Mouse (Mus musculus) forebrain, embryonic 15.5 days (tissue): ENCODE measurements at regions not wholly inside any gene's neighbourhood (a gene's known extent, or its start where the extent isn't known, plus 50 kb on each side); places are given as distances from the start of the nearest gene placed in this dataset.
A peak's percentile ranks its signal among the peaks of the same experiment; 100 is the strongest.

Source experiments
- ATAC-seq: fragments of 200-750 bp; cut with Nextera tagmentation; replicated peaks from 2 replicates; pipeline ENCODE4 v1.8.0; 2017; ENCODE audit warnings: mild to moderate bottlenecking, moderate TSS enrichment, moderate library complexity
- H3K27ac ChIP-seq: fragments of 300-500 bp; sonication (generic); replicated peaks from 2 replicates; pipeline ENCODE4 v1.5.1; 2015; ENCODE audit warnings: mild to moderate bottlenecking, inconsistent platforms
- H3K27me3 ChIP-seq: fragments of 300-500 bp; sonication (generic); 2 replicates; pipeline ENCODE4 v1.6.1; 2015; ENCODE audit warnings: inconsistent platforms
- H3K36me3 ChIP-seq: fragments of 300-500 bp; sonication (generic); 2 replicates; pipeline ENCODE4 v1.6.1; 2015; ENCODE audit warnings: mild to moderate bottlenecking, inconsistent platforms
- H3K4me1 ChIP-seq: fragments of 300-500 bp; sonication (generic); 2 replicates; pipeline ENCODE4 v1.6.1; 2015; ENCODE audit warnings: inconsistent platforms
- H3K4me2 ChIP-seq: fragments of 300-500 bp; sonication (generic); replicated peaks from 2 replicates; pipeline ENCODE4 v1.6.1; 2015; ENCODE audit warnings: mild to moderate bottlenecking, inconsistent platforms
- H3K4me3 ChIP-seq: fragments of 300-500 bp; sonication (generic); 2 replicates; pipeline ENCODE4 v1.5.1; 2015; ENCODE audit warnings: mild to moderate bottlenecking, inconsistent platforms
- H3K9ac ChIP-seq: fragments of 300-500 bp; sonication (generic); replicated peaks from 2 replicates; pipeline ENCODE4 v1.6.1; 2015; ENCODE audit warnings: mild to moderate bottlenecking, inconsistent platforms
- H3K9me3 ChIP-seq: fragments of 300-500 bp; sonication (generic); 2 replicates; pipeline ENCODE4 v1.6.1; 2016; ENCODE audit warnings: inconsistent platforms
- WGBS: fragments of 180-500 bp; shearing (Covaris S2); methylation state at CpG from one replicate; pipeline ENCODE4 v1.1.7; 2015; ENCODE audit warnings: mixed read lengths; 5-methylcytosine and 5-hydroxymethylcytosine counted together

GRCm38 (mm10) chr1:184595449-184595848 lies 137.0 kb downstream of the Hlx start:
- no peak for ATAC-seq
- WGBS: 88% methylated on average over 12 of the region's 12 CpGs
- Histone ChIP-seq H3K27me3 (no peaks in the 10 kb centered on the region), H3K36me3 (no peaks in the 10 kb centered on the region), H3K9me3 (no peaks in the 10 kb centered on the region), H3K27ac (no peak overlapping the region), H3K4me3 (no peak overlapping the region), H3K9ac (no peak overlapping the region), H3K4me2 (no peak overlapping the region), H3K4me1 (no peaks in the 10 kb centered on the region)

- no peaks in the 10 kb centered on the region for H3K9me3 ChIP-seq
- no peak overlapping the region for H3K4me3 ChIP-seq
- no peaks in the 10 kb centered on the region for H3K27me3 ChIP-seq
- no peak overlapping the region for H3K27ac ChIP-seq
- 66% methylated on average over 7 of the region's 7 CpGs for WGBS
- no peak overlapping the region for H3K4me2 ChIP-seq
- H3K36me3 ChIP-seq: no peaks in the 10 kb centered on the region
- H3K4me1 ChIP-seq: no peaks in the 10 kb centered on the region
- ATAC-seq: no peak
- no peak overlapping the region for H3K9ac ChIP-seq
Observed at GRCm38 (mm10) chr1:184590634-184591033, 141.8 kb downstream of the Hlx start.

- H3K4me1 ChIP-seq: no peaks in the 10 kb centered on the region
- no peak overlapping the region for H3K9ac ChIP-seq
- WGBS: 83% methylated on average over 4 of the region's 4 CpGs
- no peak overlapping the region for H3K27ac ChIP-seq
- H3K4me2 ChIP-seq: no peak overlapping the region
- no peaks in the 10 kb centered on the region for H3K36me3 ChIP-seq
- no peak overlapping the region for H3K4me3 ChIP-seq
- no peaks in the 10 kb centered on the region for H3K27me3 ChIP-seq
- no peaks in the 10 kb centered on the region for H3K9me3 ChIP-seq
- ATAC-seq: no peak
Observed at GRCm38 (mm10) chr1:184589277-184589676, 143.1 kb downstream of the Hlx start.

GRCm38 (mm10) chr1:184584505-184584874 lies 147.9 kb downstream of the Hlx start:
- ATAC-seq: no peak
- no peaks in the 10 kb centered on the region for H3K4me1 ChIP-seq
- H3K9me3 ChIP-seq: no peaks in the 10 kb centered on the region
- no peaks in the 10 kb centered on the region for H3K36me3 ChIP-seq
- H3K27me3 ChIP-seq: no peaks in the 10 kb centered on the region
- no peak overlapping the region for H3K27ac ChIP-seq
- H3K4me2 ChIP-seq: no peak overlapping the region
- WGBS: 87% methylated on average over 12 of the region's 12 CpGs
- H3K4me3 ChIP-seq: no peak overlapping the region
- no peak overlapping the region for H3K9ac ChIP-seq

GRCm38 (mm10) chr1:184583751-184584504 lies 148.5 kb downstream of the Hlx start:
- no peak overlapping the region for H3K9ac ChIP-seq
- H3K4me2 ChIP-seq: no peak overlapping the region
- H3K4me3 ChIP-seq: no peak overlapping the region
- no peak overlapping the region for H3K27ac ChIP-seq
- no peaks in the 10 kb centered on the region for H3K4me1 ChIP-seq
- H3K9me3 ChIP-seq: no peaks in the 10 kb centered on the region
- no peaks in the 10 kb centered on the region for H3K27me3 ChIP-seq
- H3K36me3 ChIP-seq: no peaks in the 10 kb centered on the region
- WGBS: 86% methylated on average over 6 of the region's 6 CpGs
- no peak for ATAC-seq

GRCm38 (mm10) chr1:184579475-184579874 lies 152.9 kb downstream of the Hlx start:
- no peaks in the 10 kb centered on the region for H3K36me3 ChIP-seq
- no peaks in the 10 kb centered on the region for H3K27me3 ChIP-seq
- no peak overlapping the region for H3K9ac ChIP-seq
- WGBS: 84% methylated on average over 3 of the region's 3 CpGs
- no peak overlapping the region for H3K27ac ChIP-seq
- no peaks in the 10 kb centered on the region for H3K4me1 ChIP-seq
- no peak overlapping the region for H3K4me2 ChIP-seq
- no peak for ATAC-seq
- H3K9me3 ChIP-seq: no peaks in the 10 kb centered on the region
- H3K4me3 ChIP-seq: no peak overlapping the region

- Histone ChIP-seq H3K9ac (no peak overlapping the region), H3K4me1 (no peaks in the 10 kb centered on the region), H3K4me3 (no peak overlapping the region), H3K36me3 (no peaks in the 10 kb centered on the region), H3K4me2 (no peak overlapping the region), H3K27ac (no peak overlapping the region), H3K27me3 (no peaks in the 10 kb centered on the region), H3K9me3 (no peaks in the 10 kb centered on the region)
- ATAC-seq: no peak
- WGBS: 83% methylated on average over 7 of the region's 7 CpGs
Observed at GRCm38 (mm10) chr1:184576527-184576926, 155.9 kb downstream of the Hlx start.

- no peak for ATAC-seq
- H3K36me3 ChIP-seq: no peaks in the 10 kb centered on the region
- H3K4me1 ChIP-seq: no peaks in the 10 kb centered on the region
- no peak overlapping the region for H3K9ac ChIP-seq
- no peaks in the 10 kb centered on the region for H3K27me3 ChIP-seq
- H3K27ac ChIP-seq: no peak overlapping the region
- no peak overlapping the region for H3K4me2 ChIP-seq
- no peak overlapping the region for H3K4me3 ChIP-seq
- 80% methylated on average over 7 of the region's 7 CpGs for WGBS
- no peaks in the 10 kb centered on the region for H3K9me3 ChIP-seq
Observed at GRCm38 (mm10) chr1:184573325-184573724, 159.1 kb downstream of the Hlx start.

- no peaks in the 10 kb centered on the region for H3K36me3 ChIP-seq
- H3K27ac ChIP-seq: no peak overlapping the region
- H3K9me3 ChIP-seq: no peaks in the 10 kb centered on the region
- ATAC-seq: no peak
- no peaks in the 10 kb centered on the region for H3K4me1 ChIP-seq
- no peaks in the 10 kb centered on the region for H3K27me3 ChIP-seq
- WGBS: 81% methylated on average over 5 of the region's 5 CpGs
- no peak overlapping the region for H3K4me3 ChIP-seq
- no peak overlapping the region for H3K9ac ChIP-seq
- H3K4me2 ChIP-seq: no peak overlapping the region
Observed at GRCm38 (mm10) chr1:184570681-184571080, 161.7 kb downstream of the Hlx start.

- Histone ChIP-seq H3K4me3 (no peak overlapping the region), H3K9ac (no peak overlapping the region), H3K9me3 (no peaks in the 10 kb centered on the region), H3K27ac (no peak overlapping the region), H3K4me1 (no peaks in the 10 kb centered on the region), H3K36me3 (no peaks in the 10 kb centered on the region), H3K27me3 (no peaks in the 10 kb centered on the region), H3K4me2 (no peak overlapping the region)
- 94% methylated on average over 4 of the region's 4 CpGs for WGBS
- no peak for ATAC-seq
Observed at GRCm38 (mm10) chr1:184562926-184563325, 169.5 kb downstream of the Hlx start.

GRCm38 (mm10) chr1:184562239-184562638 lies 170.2 kb downstream of the Hlx start:
- no peak overlapping the region for H3K4me2 ChIP-seq
- no peak overlapping the region for H3K4me3 ChIP-seq
- 95% methylated on average over 5 of the region's 5 CpGs for WGBS
- no peaks in the 10 kb centered on the region for H3K4me1 ChIP-seq
- H3K9me3 ChIP-seq: no peaks in the 10 kb centered on the region
- no peak overlapping the region for H3K9ac ChIP-seq
- H3K36me3 ChIP-seq: no peaks in the 10 kb centered on the region
- H3K27me3 ChIP-seq: no peaks in the 10 kb centered on the region
- ATAC-seq: no peak
- H3K27ac ChIP-seq: no peak overlapping the region

GRCm38 (mm10) chr1:184559543-184559942 lies 172.9 kb downstream of the Hlx start:
- 58% methylated on average over 7 of the region's 7 CpGs for WGBS
- ATAC-seq: peak; percentile 83
- no peak overlapping the region for H3K27ac ChIP-seq
- no peak overlapping the region for H3K9ac ChIP-seq
- no peaks in the 10 kb centered on the region for H3K36me3 ChIP-seq
- H3K4me2 ChIP-seq: no peak overlapping the region
- no peaks in the 10 kb centered on the region for H3K27me3 ChIP-seq
- no peaks in the 10 kb centered on the region for H3K9me3 ChIP-seq
- no peak overlapping the region for H3K4me3 ChIP-seq
- no peaks in the 10 kb centered on the region for H3K4me1 ChIP-seq

GRCm38 (mm10) chr1:184553791-184554190 lies 178.6 kb downstream of the Hlx start:
- Histone ChIP-seq H3K4me1 (no peaks in the 10 kb centered on the region), H3K4me2 (no peak overlapping the region), H3K27ac (no peak overlapping the region), H3K36me3 (no peaks in the 10 kb centered on the region), H3K9ac (no peak overlapping the region), H3K4me3 (no peak overlapping the region), H3K27me3 (no peaks in the 10 kb centered on the region), H3K9me3 (no peaks in the 10 kb centered on the region)
- ATAC-seq: no peak
